Mouse (Mus musculus): Measurements from ENCODE around the gene Shb. TPM values are rescaled to one million over a fixed set of nuclear protein-coding genes. Genes with fewer than 3 reads are reported as not detected.
"Not testable (repeated sequence)": the region's sequence is repeated elsewhere in the genome, so short reads cannot be mapped to it uniquely, and the experiment has no call there.

The Shb gene
- polyA plus RNA-seq, 1 experiment from 2014 or later, result 5.5 TPM

- WGBS, result 79% methylated on average over 5 of the region's 5 CpGs
Measured at GRCm38 (mm10) chr4:45393658-45394057, 138.6 kb downstream of the Shb start.

GRCm38 (mm10) chr4:45392994-45393393 is 139.3 kb downstream of the Shb start:
- H3K36me3 ChIP-seq (ENCODE audit: control insufficient read depth, insufficient read depth, low read length), result no peaks in the 10 kb centered on the region
- TF ChIP-seq CTCF (IDR thresholded peaks at IDR 0.05; ENCODE audit: low read depth), result no peak
- DNase-seq (ENCODE audit: low spot score), result no peak
- WGBS, result 47% methylated on average over 8 of the region's 8 CpGs
- no peak for ATAC-seq (ENCODE audit: low FRiP score, low TSS enrichment)
- H3K9ac ChIP-seq (ENCODE audit: low read length), result no peak overlapping the region
- H3K27ac ChIP-seq (replicated peaks), result no peak overlapping the region
- no peaks in the 10 kb centered on the region for H3K27me3 ChIP-seq (ENCODE audit: control insufficient read depth, insufficient read depth, low read length)
- H3K4me3 ChIP-seq (ENCODE audit: low read depth, low read length), result no peak overlapping the region
- H3K4me2 ChIP-seq (replicated peaks; ENCODE audit: low read depth), result no peak overlapping the region
- no peaks in the 10 kb centered on the region for H3K4me1 ChIP-seq (replicated peaks; ENCODE audit: control insufficient read depth, insufficient read depth)
- no peaks in the 10 kb centered on the region for H3K9me3 ChIP-seq (ENCODE audit: control insufficient read depth, low read length)

More at GRCm38 (mm10) chr4:45393658-45394057, 138.6 kb downstream of the Shb start:
- H3K27ac ChIP-seq (replicated peaks), result no peak overlapping the region
- no peaks in the 10 kb centered on the region for H3K4me1 ChIP-seq (replicated peaks; ENCODE audit: control insufficient read depth, insufficient read depth)
- no peaks in the 10 kb centered on the region for H3K9me3 ChIP-seq (ENCODE audit: control insufficient read depth, low read length)
- no peaks in the 10 kb centered on the region for H3K27me3 ChIP-seq (ENCODE audit: control insufficient read depth, insufficient read depth, low read length)
- no peaks in the 10 kb centered on the region; the same call in 1 of the 2 replicates for H3K36me3 ChIP-seq (ENCODE audit: control insufficient read depth, insufficient read depth, low read length)
- DNase-seq (ENCODE audit: low spot score) (no peak), ATAC-seq (ENCODE audit: low FRiP score, low TSS enrichment) (no peak)
- no peak for TF ChIP-seq EP300 (optimal IDR thresholded peaks at IDR 0.05)
- no peak for TF ChIP-seq CTCF (IDR thresholded peaks at IDR 0.05; ENCODE audit: low read depth)
- H3K4me3 ChIP-seq (ENCODE audit: low read depth, low read length), result no peak overlapping the region
- no peak overlapping the region for H3K4me2 ChIP-seq (replicated peaks; ENCODE audit: low read depth)
- no peak overlapping the region for H3K9ac ChIP-seq (ENCODE audit: low read length)

GRCm38 (mm10) chr4:45392572-45392971 is 139.7 kb downstream of the Shb start:
- WGBS, result 61% methylated on average over 11 of the region's 11 CpGs
- no peak overlapping the region for H3K4me3 ChIP-seq (ENCODE audit: low read depth, low read length)
- ATAC-seq (ENCODE audit: low FRiP score, low TSS enrichment), result no peak
- no peak for DNase-seq (ENCODE audit: low spot score)
- no peaks in the 10 kb centered on the region for H3K27me3 ChIP-seq (ENCODE audit: control insufficient read depth, insufficient read depth, low read length)
- H3K9ac ChIP-seq (ENCODE audit: low read length), result no peak overlapping the region
- H3K4me2 ChIP-seq (replicated peaks; ENCODE audit: low read depth), result no peak overlapping the region
- H3K27ac ChIP-seq (replicated peaks), result no peak overlapping the region
- H3K4me1 ChIP-seq (replicated peaks; ENCODE audit: control insufficient read depth, insufficient read depth), result no peaks in the 10 kb centered on the region
- no peaks in the 10 kb centered on the region for H3K9me3 ChIP-seq (ENCODE audit: control insufficient read depth, low read length)
- TF ChIP-seq CTCF (IDR thresholded peaks at IDR 0.05; ENCODE audit: low read depth) (no peak), EP300 (optimal IDR thresholded peaks at IDR 0.05) (no peak)
- no peaks in the 10 kb centered on the region for H3K36me3 ChIP-seq (ENCODE audit: control insufficient read depth, insufficient read depth, low read length)

- Histone ChIP-seq H3K4me1 (replicated peaks; ENCODE audit: control insufficient read depth, insufficient read depth) (no peaks in the 10 kb centered on the region), H3K4me3 (ENCODE audit: low read depth, low read length) (no peak overlapping the region), H3K27me3 (ENCODE audit: control insufficient read depth, insufficient read depth, low read length) (no peaks in the 10 kb centered on the region), H3K36me3 (ENCODE audit: control insufficient read depth, insufficient read depth, low read length) (no peaks in the 10 kb centered on the region), H3K27ac (replicated peaks) (no peak overlapping the region), H3K9ac (ENCODE audit: low read length) (no peak overlapping the region), H3K4me2 (replicated peaks; ENCODE audit: low read depth) (no peak overlapping the region), H3K9me3 (ENCODE audit: control insufficient read depth, low read length) (no peaks in the 10 kb centered on the region)
- ATAC-seq (ENCODE audit: low FRiP score, low TSS enrichment), result no peak
- DNase-seq (ENCODE audit: low spot score), result no peak
- TF ChIP-seq CTCF (IDR thresholded peaks at IDR 0.05; ENCODE audit: low read depth), result peak; percentile 45
- TF ChIP-seq EP300 (optimal IDR thresholded peaks at IDR 0.05), result no peak
- WGBS, result 67% methylated on average over 4 of the region's 4 CpGs
Measured at GRCm38 (mm10) chr4:45392099-45392498, 140.2 kb downstream of the Shb start.

GRCm38 (mm10) chr4:45387296-45387695 is 145.0 kb downstream of the Shb start:
- H3K4me3 ChIP-seq (ENCODE audit: low read depth, low read length); H3K4me2 ChIP-seq (replicated peaks; ENCODE audit: low read depth); H3K36me3 ChIP-seq (ENCODE audit: control insufficient read depth, insufficient read depth, low read length); H3K4me1 ChIP-seq (replicated peaks; ENCODE audit: control insufficient read depth, insufficient read depth); H3K27ac ChIP-seq (replicated peaks); H3K27me3 ChIP-seq (ENCODE audit: control insufficient read depth, insufficient read depth, low read length); DNase-seq (ENCODE audit: low spot score); H3K9me3 ChIP-seq (ENCODE audit: control insufficient read depth, low read length); H3K9ac ChIP-seq (ENCODE audit: low read length); ATAC-seq (ENCODE audit: low FRiP score, low TSS enrichment): not testable (repeated sequence)
- 95% methylated on average over 5 of the region's 5 CpGs for WGBS

- not testable (repeated sequence) for DNase-seq (ENCODE audit: low spot score); H3K4me1 ChIP-seq (replicated peaks; ENCODE audit: control insufficient read depth, insufficient read depth); H3K9me3 ChIP-seq (ENCODE audit: control insufficient read depth, low read length); H3K4me2 ChIP-seq (replicated peaks; ENCODE audit: low read depth); ATAC-seq (ENCODE audit: low FRiP score, low TSS enrichment); H3K36me3 ChIP-seq (ENCODE audit: control insufficient read depth, insufficient read depth, low read length); H3K4me3 ChIP-seq (ENCODE audit: low read depth, low read length); H3K27me3 ChIP-seq (ENCODE audit: control insufficient read depth, insufficient read depth, low read length); H3K27ac ChIP-seq (replicated peaks); H3K9ac ChIP-seq (ENCODE audit: low read length)
- 42% methylated on average over 2 of the region's 2 CpGs for whole genome bisulfite sequencing
Measured at GRCm38 (mm10) chr4:45382133-45382532, 150.1 kb downstream of the Shb start.

GRCm38 (mm10) chr4:45380903-45381580 is 151.2 kb downstream of the Shb start:
- not testable (repeated sequence) for DNase-seq (ENCODE audit: low spot score); H3K9me3 ChIP-seq (ENCODE audit: control insufficient read depth, low read length); H3K4me1 ChIP-seq (replicated peaks; ENCODE audit: control insufficient read depth, insufficient read depth); H3K4me2 ChIP-seq (replicated peaks; ENCODE audit: low read depth); H3K27ac ChIP-seq (replicated peaks); H3K9ac ChIP-seq (ENCODE audit: low read length); H3K36me3 ChIP-seq (ENCODE audit: control insufficient read depth, insufficient read depth, low read length); H3K27me3 ChIP-seq (ENCODE audit: control insufficient read depth, insufficient read depth, low read length); H3K4me3 ChIP-seq (ENCODE audit: low read depth, low read length); ATAC-seq (ENCODE audit: low FRiP score, low TSS enrichment)
- WGBS, result 87% methylated on average over 10 of the region's 10 CpGs

Measured in stomach, postnatal 0 days (tissue).